Mouse (Mus musculus): ENCODE measurements around the gene Gja5.
A peak's percentile ranks its signal among the peaks of the same experiment; 100 is the strongest.
"Not testable (repeated sequence)": the region's sequence is repeated elsewhere in the genome, so short reads cannot be mapped to it uniquely, and the experiment has no call there.

Gene Gja5

DNA sequence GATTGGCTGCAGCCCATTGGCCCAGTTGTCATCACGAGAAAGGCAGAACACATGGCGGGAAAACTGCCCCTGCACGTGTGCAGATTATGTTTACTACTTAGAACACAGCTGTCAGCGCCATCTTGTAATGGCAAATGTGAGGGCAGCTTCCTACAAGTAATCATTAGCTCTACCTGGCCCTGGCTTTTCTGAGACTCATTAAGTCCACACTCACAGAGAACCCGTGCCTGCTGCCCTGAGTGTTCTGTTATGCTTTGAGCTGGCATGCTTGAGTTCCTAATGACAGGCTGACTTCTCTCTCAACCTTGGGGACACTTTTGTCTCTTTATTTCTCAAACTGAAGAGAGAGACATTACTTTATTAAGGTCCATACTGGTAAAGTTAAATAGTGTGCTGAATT is 199.5 kb downstream of the Gja5 start:
- not testable (repeated sequence) for DNase-seq (ENCODE audit: low spot score)

- DNase-seq (ENCODE audit: low spot score), result no peak
Observed at GRCm38 (mm10) chr3:97104696-97105430, 200.4 kb downstream of the Gja5 start.

DNA sequence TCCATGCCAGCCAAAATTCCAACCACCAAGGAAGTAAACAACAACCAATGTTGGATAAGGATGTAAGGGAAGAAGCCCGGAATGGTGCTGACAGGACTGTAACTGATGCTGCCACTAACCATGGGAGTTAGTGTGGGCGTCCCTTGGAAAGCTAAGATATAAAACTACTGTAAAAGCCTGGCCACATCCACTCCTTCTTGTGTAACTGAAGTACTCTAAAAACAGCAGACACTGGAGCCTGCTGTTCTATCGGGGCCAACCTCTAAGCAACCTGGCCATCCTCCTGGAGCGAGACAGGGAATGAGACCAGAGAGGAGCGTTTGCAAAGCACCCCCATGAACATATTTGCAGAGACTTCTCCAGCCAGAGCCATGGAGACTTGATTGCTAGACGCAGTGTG is 213.0 kb downstream of the Gja5 start:
- DNase-seq (ENCODE audit: low spot score), result no peak

DNA sequence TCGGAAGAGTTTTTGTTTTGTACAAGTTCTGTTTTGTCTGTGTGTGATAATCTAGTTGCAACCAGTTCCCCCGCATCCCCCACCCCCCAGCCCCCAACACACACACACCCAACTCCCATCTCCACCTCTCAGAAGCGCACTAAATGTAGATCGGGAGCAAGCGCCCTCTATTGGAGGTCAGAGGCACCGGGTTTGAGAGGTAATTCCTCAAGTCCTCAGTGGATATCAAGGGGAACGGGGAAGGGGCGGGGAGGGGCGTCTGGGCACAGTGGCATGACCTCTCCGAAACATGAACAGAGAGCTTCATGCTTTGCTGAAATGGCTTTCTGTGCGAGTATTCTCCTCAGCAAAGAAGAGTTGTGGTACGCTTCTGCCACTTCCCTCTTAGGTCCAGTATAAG is 213.8 kb downstream of the Gja5 start:
- no peak for DNase-seq (ENCODE audit: low spot score)

DNA sequence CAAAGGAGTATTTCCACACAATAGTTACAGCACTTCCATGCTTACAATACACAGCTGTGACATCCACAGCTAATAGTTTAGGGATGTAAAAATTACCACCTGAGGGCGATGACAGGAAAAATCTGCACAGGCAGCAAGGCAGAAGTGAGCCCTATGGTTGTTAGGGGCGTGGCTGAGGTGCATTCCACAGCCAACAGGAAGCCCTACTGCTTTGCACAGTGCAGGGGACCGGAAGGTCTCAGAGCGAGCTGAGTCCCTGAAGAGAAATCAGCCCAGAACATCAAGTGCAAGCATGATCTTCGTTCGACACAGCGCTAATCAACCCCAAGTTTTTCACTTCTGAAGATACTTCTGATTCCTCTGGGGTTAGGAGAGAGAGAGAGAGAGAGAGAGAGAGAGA is 219.7 kb downstream of the Gja5 start:
- peak; percentile 7 for DNase-seq (ENCODE audit: low spot score)
